In the genomic region with DNA sequence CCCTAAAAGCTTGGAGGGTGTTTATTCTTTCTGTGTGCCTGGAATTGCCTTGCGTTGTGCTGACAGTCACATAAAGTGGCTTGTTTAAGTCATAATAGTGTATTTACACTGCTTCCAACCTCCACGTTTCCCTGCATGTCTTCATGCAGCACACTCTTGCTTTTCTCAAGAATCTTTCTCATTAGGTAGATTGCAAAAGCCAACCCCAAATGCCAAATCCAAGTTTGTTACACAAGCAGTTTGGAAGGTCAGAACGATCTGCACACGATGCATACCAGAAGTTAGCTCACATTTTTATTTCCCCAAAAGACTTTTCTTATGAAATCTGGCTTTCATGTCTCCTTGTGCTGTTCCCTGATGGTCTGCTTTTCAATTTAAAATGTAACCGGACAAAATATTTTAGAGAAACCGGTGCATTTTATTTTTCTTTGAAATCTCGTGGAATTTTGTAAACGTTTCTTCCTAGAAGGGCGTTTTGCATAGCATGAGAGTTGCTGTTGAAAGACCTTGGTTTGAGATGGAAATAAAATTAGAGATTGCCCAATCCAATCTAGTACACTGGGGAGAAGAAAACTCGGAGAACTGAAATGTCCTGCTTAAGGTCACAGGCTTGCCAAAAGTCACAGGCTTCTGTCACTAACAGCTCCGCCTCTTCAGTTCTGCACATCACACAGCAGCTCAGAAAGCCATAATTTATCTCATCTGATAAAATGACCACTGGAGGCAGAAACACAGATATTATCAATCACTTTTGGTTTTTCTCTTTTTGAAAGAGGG, we compare ENCODE assay signal across 17 mouse cellular contexts. TPM values are rescaled to one million over a fixed set of nuclear protein-coding genes. Genes with fewer than 3 reads are reported as not detected.
DNase-seq lines count a peak whose midpoint lies in the region.
"Had no signal": no experiment of that assay in that cellular context is flagged by ENCODE, and none has a peak within 500 bp of the region (broad histone marks: within the 10 kb centered on the region; RNA-seq: fewer than 3 reads in every experiment).

No protein-coding gene starts in this region.

- peak; percentile 56 to 59 for DNase-seq in heart, adult 18-20 months
- no peak for DNase-seq in heart, postnatal 36 days
- DNase-seq in adipocyte (ENCODE audit: low spot score) = peak; percentile 85
- DNase-seq in adrenal gland, postnatal 14 days = peak; percentile 48
- peak; percentile 9 for DNase-seq in lung, postnatal 14 days
- no peak for DNase-seq in frontal cortex, postnatal 10 days (ENCODE audit: low spot score in 2 of 2)
- DNase-seq in layer of hippocampus, adult 9-11 months = no peak
- DNase-seq: cerebellum, postnatal 10 days; kidney, adult 18-20 months; kidney, postnatal 25 days; liver; liver, postnatal 0 days; thymus, postnatal 14 days had no signal

- intact Hi-C loops in heart, postnatal 36 days (cut with DNase I) = no loop called here

RNA-seq across cellular contexts. Expression of gene Tprg, which starts 48.2 kb away (rescaled TPM):
- total RNA-seq in heart, adult 18-20 months (2021) = not detected
- not detected for total RNA-seq in heart, postnatal 36 days (2021)
- total RNA-seq in adrenal gland, postnatal 14 days (2021) = not detected in 2 replicates
- total RNA-seq: ES-E14; layer of hippocampus, postnatal 14 days; left cerebral cortex, postnatal 14 days; monocyte, adult 5-6 weeks had no signal

Comparison
In these comparisons a context has a peak if more than half of its experiments do, and no peak if none do; other contexts are left out.
1. DNase-seq: peak in heart, adult 18-20 months (2 of 2), adipocyte (single experiment), adrenal gland, postnatal 14 days (single experiment) and lung, postnatal 14 days (single experiment); none in heart, postnatal 36 days (0 of 2), frontal cortex, postnatal 10 days (0 of 2) and layer of hippocampus, adult 9-11 months (single experiment).